Mouse (Mus musculus): ENCODE results near the gene Gm10717. TPM values are rescaled to one million over a fixed set of nuclear protein-coding genes. Genes with fewer than 3 reads are reported as not detected.
"Not testable (repeated sequence)": the region's sequence is repeated elsewhere in the genome, so short reads cannot be mapped to it uniquely, and the experiment has no call there.

The Gm10717 gene
- not detected for total RNA-seq (2021)
- long read RNA-seq, experiment 1: 0 reads
- long read RNA-seq, experiment 2: 0 reads

GRCm38 (mm10) chr9:3024912-3025467 is at the start of gene Gm10717:
TSS of gene Gm10717 (plus strand) at chr9:3025417.
- H3K27ac ChIP-seq; H3K4me3 ChIP-seq; intact Hi-C loops (cut with DNase I): not testable (repeated sequence)
- DNase-seq (ENCODE audit: extremely low spot score in 1 of 2, low spot score in 2 of 2): peak; percentile 26 to 61

DNA sequence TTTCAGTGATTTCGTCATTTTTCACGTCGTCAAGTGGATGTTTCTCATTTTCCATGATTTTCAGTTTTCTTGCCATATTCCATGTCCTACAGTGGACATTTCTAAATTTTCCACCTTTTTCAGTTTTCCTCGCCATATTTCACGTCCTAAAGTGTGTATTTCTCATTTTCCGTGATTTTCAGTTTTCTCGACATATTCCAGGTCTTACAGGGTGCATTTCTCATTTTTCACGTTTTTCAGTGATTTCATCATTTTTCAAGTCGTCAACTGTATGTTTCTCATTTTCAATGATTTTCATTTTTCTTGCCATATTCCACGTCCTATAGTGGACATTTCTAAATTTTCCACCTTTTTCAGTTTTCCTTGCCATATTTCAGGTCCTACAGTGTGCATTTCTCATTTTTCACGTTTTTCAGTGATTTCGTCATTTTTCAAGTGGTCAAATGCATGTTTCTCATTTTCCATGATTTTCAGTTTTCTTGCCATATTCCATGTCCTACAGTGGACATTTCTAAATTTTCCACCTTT is 24.7 kb upstream of the Gm10717 start, which contains the start of gene Gm10722:
Gene Gm10722, plus strand, starts transcription at position 478 of the 528 bp plus-strand sequence.
- intact Hi-C loops (cut with DNase I); H3K4me3 ChIP-seq: not testable (repeated sequence)

GRCm38 (mm10) chr9:3001006-3001405 is 24.2 kb upstream of the Gm10717 start:
- H3K27ac ChIP-seq; H3K4me3 ChIP-seq; intact Hi-C loops (cut with DNase I): not testable (repeated sequence)
- peak in 1 of 2 experiments; percentile 35 for DNase-seq (ENCODE audit: extremely low spot score in 1 of 2, low spot score in 2 of 2)

More for the DNA sequence above, 24.7 kb upstream of the Gm10717 start, which contains the start of gene Gm10722:
- H3K27ac ChIP-seq: not testable (repeated sequence)
- DNase-seq (ENCODE audit: extremely low spot score in 1 of 2, low spot score in 2 of 2): peak in 1 of 2 experiments; percentile 7

DNA sequence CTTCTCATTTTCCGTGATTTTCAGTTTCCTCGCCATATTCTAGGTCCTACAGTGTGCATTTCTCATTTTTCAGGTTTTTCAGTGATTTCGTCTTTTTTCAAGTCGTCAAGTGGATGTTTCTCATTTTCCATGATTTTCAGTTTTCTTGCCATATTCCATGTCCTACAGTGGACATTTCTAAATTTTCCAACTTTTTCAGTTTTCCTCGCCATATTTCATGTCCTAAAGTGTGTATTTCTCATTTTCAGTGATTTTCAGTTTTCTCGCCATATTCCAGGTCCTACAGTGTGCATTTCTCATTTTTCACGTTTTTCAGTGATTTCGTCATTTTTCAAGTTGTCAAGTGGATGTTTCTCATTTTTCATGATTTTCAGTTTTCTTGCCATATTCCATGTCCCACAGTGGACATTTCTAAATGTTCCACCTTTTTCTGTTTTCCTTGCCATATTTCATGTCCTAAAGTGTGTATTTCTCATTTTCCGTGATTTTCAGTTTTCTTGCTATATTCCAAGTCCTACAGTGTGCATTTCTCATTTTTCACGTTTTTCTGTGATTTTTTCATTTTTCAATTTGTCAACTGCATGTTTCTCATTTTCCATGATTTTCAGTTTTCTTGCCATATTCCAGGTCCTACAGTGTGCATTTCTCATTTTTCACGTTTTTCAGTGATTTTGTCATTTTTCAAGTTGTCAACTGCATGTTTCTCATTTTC is 23.1 kb upstream of the Gm10717 start:
- DNase-seq (ENCODE audit: extremely low spot score in 1 of 2, low spot score in 2 of 2): peak; percentile 99 to 100
- H3K4me3 ChIP-seq; intact Hi-C loops (cut with DNase I); H3K27ac ChIP-seq: not testable (repeated sequence)

- DNase-seq (ENCODE audit: extremely low spot score in 1 of 2, low spot score in 2 of 2); H3K4me3 ChIP-seq; intact Hi-C loops (cut with DNase I); H3K27ac ChIP-seq: not testable (repeated sequence)
Measured at GRCm38 (mm10) chr9:3002794-3003396, 22.3 kb upstream of the Gm10717 start, which contains the start of gene Gm11168. TSS of gene Gm11168 (plus strand) at chr9:3003346.

- intact Hi-C loops (cut with DNase I); H3K27ac ChIP-seq; DNase-seq (ENCODE audit: extremely low spot score in 1 of 2, low spot score in 2 of 2); H3K4me3 ChIP-seq: not testable (repeated sequence)
Measured at GRCm38 (mm10) chr9:3006179-3006578, 19.0 kb upstream of the Gm10717 start.

- intact Hi-C loops (cut with DNase I); H3K4me3 ChIP-seq; H3K27ac ChIP-seq: not testable (repeated sequence)
- DNase-seq (ENCODE audit: extremely low spot score in 1 of 2, low spot score in 2 of 2): peak; percentile 94 to 97
Measured at GRCm38 (mm10) chr9:3006636-3007035, 18.6 kb upstream of the Gm10717 start.

- DNase-seq (ENCODE audit: extremely low spot score in 1 of 2, low spot score in 2 of 2); intact Hi-C loops (cut with DNase I); H3K27ac ChIP-seq; H3K4me3 ChIP-seq: not testable (repeated sequence)
Measured at GRCm38 (mm10) chr9:3007272-3007671, 17.9 kb upstream of the Gm10717 start.

DNA sequence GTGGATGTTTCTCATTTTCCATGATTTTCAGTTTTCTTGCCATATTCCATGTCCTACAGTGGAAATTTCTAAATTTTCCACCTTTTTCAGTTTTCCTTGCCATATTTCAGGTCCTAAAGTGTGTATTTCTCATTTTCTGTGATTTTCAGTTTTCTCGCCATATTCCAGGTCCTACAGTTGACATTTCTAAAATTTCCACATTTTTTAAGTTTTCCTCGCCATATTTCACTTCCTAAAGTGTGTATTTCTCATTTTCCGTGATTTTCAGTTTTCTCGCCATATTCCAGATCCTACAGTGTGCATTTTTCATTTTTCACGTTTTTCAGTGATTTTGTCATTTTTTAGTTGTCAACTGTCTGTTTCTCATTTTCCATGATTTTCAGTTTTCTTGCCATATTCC is 15.9 kb upstream of the Gm10717 start:
- intact Hi-C loops (cut with DNase I); H3K4me3 ChIP-seq: not testable (repeated sequence)

GRCm38 (mm10) chr9:3012054-3012621 is 13.1 kb upstream of the Gm10717 start:
- DNase-seq (ENCODE audit: extremely low spot score in 1 of 2, low spot score in 2 of 2); H3K27ac ChIP-seq; intact Hi-C loops (cut with DNase I); H3K4me3 ChIP-seq: not testable (repeated sequence)

More for the DNA sequence above, 15.9 kb upstream of the Gm10717 start:
- DNase-seq (ENCODE audit: extremely low spot score in 1 of 2, low spot score in 2 of 2); H3K27ac ChIP-seq: not testable (repeated sequence)

DNA sequence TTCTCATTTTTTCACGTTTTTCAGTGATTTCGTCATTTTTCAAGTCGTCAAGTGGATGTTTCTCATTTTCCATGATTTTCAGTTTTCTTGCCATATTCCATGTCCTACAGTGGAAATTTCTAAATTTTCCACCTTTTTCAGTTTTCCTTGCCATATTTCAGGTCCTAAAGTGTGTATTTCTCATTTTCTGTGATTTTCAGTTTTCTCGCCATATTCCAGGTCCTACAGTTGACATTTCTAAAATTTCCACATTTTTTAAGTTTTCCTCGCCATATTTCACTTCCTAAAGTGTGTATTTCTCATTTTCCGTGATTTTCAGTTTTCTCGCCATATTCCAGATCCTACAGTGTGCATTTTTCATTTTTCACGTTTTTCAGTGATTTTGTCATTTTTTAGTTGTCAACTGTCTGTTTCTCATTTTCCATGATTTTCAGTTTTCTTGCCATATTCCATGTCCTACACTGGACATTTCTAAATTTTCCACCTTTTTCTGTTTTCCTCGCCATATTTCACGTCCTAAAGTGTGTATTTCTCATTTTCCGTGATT is 12.4 kb upstream of the Gm10717 start, which contains the start of gene Gm10721:
Gene Gm10721, plus strand, starts transcription at position 408 of the 547 bp plus-strand sequence.
- H3K27ac ChIP-seq; H3K4me3 ChIP-seq; intact Hi-C loops (cut with DNase I); DNase-seq (ENCODE audit: extremely low spot score in 1 of 2, low spot score in 2 of 2): not testable (repeated sequence)

GRCm38 (mm10) chr9:3015354-3015753 is 9.9 kb upstream of the Gm10717 start, which contains the start of gene Gm10720:
TSS of gene Gm10720 (plus strand) at chr9:3015654.
- H3K4me3 ChIP-seq; intact Hi-C loops (cut with DNase I); DNase-seq (ENCODE audit: extremely low spot score in 1 of 2, low spot score in 2 of 2); H3K27ac ChIP-seq: not testable (repeated sequence)

GRCm38 (mm10) chr9:3015896-3016295 is 9.3 kb upstream of the Gm10717 start:
- H3K4me3 ChIP-seq; intact Hi-C loops (cut with DNase I); H3K27ac ChIP-seq; DNase-seq (ENCODE audit: extremely low spot score in 1 of 2, low spot score in 2 of 2): not testable (repeated sequence)

- DNase-seq (ENCODE audit: extremely low spot score in 1 of 2, low spot score in 2 of 2); H3K27ac ChIP-seq; intact Hi-C loops (cut with DNase I); H3K4me3 ChIP-seq: not testable (repeated sequence)
Measured at GRCm38 (mm10) chr9:3017108-3017507, 8.1 kb upstream of the Gm10717 start, which contains the start of gene Gm10719. TSS of gene Gm10719 (plus strand) at chr9:3017408.

DNA sequence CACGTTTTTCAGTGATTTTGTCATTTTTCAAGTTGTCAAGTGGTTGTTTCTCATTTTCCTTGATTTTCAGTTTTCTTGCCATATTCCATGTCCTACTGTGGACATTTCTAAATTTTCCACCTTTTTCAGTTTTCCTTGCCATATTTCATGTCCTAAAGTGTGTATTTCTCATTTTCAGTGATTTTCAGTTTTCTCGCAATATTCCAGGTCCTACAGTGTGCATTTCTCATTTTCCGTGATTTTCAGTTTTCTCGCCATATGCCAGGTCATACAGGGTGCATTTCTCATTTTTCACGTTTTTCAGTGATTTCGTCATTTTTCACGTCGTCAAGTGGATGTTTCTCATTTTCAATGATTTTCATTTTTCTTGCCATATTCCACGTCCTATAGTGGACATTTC is 6.3 kb upstream of the Gm10717 start:
- H3K4me3 ChIP-seq; intact Hi-C loops (cut with DNase I); H3K27ac ChIP-seq: not testable (repeated sequence)
- DNase-seq (ENCODE audit: extremely low spot score in 1 of 2, low spot score in 2 of 2): peak in 1 of 2 experiments; percentile 96

Measured in left cerebral cortex, adult 2 months (tissue).